Mouse (Mus musculus): ENCODE measurements around the gene Myoz1. TPM values are rescaled to one million over a fixed set of nuclear protein-coding genes. Genes with fewer than 3 reads are reported as not detected.

Myoz1 gene
- polyA plus RNA-seq, 1 experiment: 0.50 TPM

DNA sequence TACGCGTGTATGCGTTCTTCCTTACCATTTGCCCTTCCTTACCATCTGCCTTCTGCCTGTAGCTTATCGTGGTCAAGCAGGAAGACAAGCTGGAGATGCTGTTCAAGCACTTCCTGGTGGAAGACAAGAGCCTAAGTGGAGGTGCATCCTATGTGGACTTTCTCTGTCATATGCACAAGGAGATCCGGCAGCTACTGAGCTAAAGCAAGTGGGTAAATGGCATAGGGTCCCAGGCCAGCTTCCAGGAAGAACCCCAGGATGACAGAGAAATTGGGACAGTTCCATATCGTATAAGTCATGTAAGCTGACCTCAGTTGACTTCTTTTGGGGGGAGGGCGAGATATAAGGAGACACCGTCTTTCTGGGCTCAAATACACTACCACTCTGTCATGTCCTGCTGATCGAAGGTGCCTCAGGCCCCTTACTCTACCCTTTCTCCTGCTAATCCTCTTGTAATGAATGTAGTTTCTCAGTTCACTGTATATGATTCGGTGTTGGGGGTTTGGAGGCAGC, 37.3 kb upstream of the Myoz1 start:
- no peak overlapping the region for H3ac ChIP-seq (ENCODE audit: control insufficient read depth, insufficient read length, low read depth)
- TF ChIP-seq CTCF (IDR thresholded peaks at IDR 0.05; ENCODE audit: control insufficient read depth, insufficient read depth, insufficient read length) (no peak), MYOG (IDR thresholded peaks at IDR 0.05; ENCODE audit: control insufficient read depth, extremely low read depth, insufficient read length) (no peak), FOSL1 (IDR thresholded peaks at IDR 0.05; ENCODE audit: insufficient read depth, low read length, poor library complexity, severe bottlenecking) (no peak), CEBPB (IDR thresholded peaks at IDR 0.05; ENCODE audit: low read depth) (no peak), MAX (IDR thresholded peaks at IDR 0.05) (no peak), MYOD1 (IDR thresholded peaks at IDR 0.05; ENCODE audit: control insufficient read depth, insufficient read length, low read depth) (no peak)
- peaks cover 20% of the 10 kb centered on the region for H3K79me3 ChIP-seq (ENCODE audit: low read depth)
- H3K79me2 ChIP-seq (ENCODE audit: control insufficient read depth, insufficient read depth): peaks cover 31% of the 10 kb centered on the region
- H3K4me3 ChIP-seq (ENCODE audit: insufficient read depth, poor library complexity, severe bottlenecking): no peak overlapping the region
- H3K36me3 ChIP-seq (ENCODE audit: control insufficient read depth, insufficient read depth): peaks cover 63% of the 10 kb centered on the region
- no peaks in the 10 kb centered on the region for H3K27me3 ChIP-seq (ENCODE audit: control insufficient read depth, insufficient read depth, insufficient read length)

DNA sequence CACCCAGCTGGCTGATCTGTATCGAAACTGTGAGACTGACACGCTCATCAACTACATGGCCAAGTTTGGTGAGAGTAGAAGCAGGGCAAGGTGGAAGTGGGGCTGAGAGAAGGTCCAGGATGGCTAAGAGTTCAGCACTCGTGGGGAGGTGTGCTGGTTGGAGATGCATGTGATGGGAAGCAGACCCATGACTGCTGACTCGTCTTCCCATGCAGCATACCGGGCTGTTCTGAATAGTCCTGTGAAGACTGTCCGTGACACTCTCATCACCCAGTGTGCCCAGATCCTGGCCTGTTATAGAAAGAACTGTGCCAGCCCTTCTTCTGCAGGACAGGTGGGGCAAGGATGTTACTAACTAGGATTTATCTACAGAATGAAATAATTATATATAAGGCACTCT, 35.4 kb upstream of the Myoz1 start:
- H3K4me3 ChIP-seq (ENCODE audit: insufficient read depth, poor library complexity, severe bottlenecking): no peak overlapping the region
- peaks cover 82% of the 10 kb centered on the region for H3K36me3 ChIP-seq (ENCODE audit: control insufficient read depth, insufficient read depth)
- H3K79me2 ChIP-seq (ENCODE audit: control insufficient read depth, insufficient read depth): peaks cover 12% of the 10 kb centered on the region
- TF ChIP-seq CTCF (IDR thresholded peaks at IDR 0.05; ENCODE audit: control insufficient read depth, insufficient read depth, insufficient read length) (no peak), CEBPB (IDR thresholded peaks at IDR 0.05; ENCODE audit: low read depth) (no peak), FOSL1 (IDR thresholded peaks at IDR 0.05; ENCODE audit: insufficient read depth, low read length, poor library complexity, severe bottlenecking) (no peak), MAX (IDR thresholded peaks at IDR 0.05) (no peak), USF1 (IDR thresholded peaks at IDR 0.05; ENCODE audit: low read depth) (no peak), MYOG (IDR thresholded peaks at IDR 0.05; ENCODE audit: control insufficient read depth, extremely low read depth, insufficient read length) (no peak), MYOD1 (IDR thresholded peaks at IDR 0.05; ENCODE audit: control insufficient read depth, insufficient read length, low read depth) (no peak)
- H3ac ChIP-seq (ENCODE audit: control insufficient read depth, insufficient read length, low read depth): no peak overlapping the region
- no peaks in the 10 kb centered on the region for H3K27me3 ChIP-seq (ENCODE audit: control insufficient read depth, insufficient read depth, insufficient read length)
- H3K79me3 ChIP-seq (ENCODE audit: low read depth): peaks cover 11% of the 10 kb centered on the region

DNA sequence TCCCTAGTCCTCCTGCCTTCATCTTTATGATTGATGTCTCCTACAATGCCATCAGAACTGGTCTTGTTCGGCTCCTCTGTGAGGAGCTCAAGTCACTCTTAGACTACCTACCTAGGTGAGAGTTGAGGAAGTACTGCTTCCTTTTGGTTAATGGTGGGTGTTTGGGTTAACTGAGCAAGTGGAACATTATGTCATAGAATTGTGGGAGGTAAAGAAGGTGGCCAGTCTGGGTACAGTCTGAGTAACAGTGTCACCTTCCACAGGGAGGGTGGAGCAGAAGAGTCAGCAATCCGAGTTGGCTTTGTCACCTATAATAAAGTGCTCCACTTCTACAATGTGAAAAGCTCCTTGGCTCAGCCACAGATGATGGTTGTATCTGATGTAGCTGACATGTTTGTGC, 32.7 kb upstream of the Myoz1 start:
- no peaks in the 10 kb centered on the region for H3K79me3 ChIP-seq (ENCODE audit: low read depth)
- peaks cover 97% of the 10 kb centered on the region for H3K36me3 ChIP-seq (ENCODE audit: control insufficient read depth, insufficient read depth)
- H3K4me3 ChIP-seq (ENCODE audit: insufficient read depth, poor library complexity, severe bottlenecking): no peak overlapping the region
- TF ChIP-seq MYOD1 (IDR thresholded peaks at IDR 0.05; ENCODE audit: control insufficient read depth, insufficient read length, low read depth): no peak
- TF ChIP-seq CEBPB (IDR thresholded peaks at IDR 0.05; ENCODE audit: low read depth): no peak
- TF ChIP-seq CTCF (IDR thresholded peaks at IDR 0.05; ENCODE audit: control insufficient read depth, insufficient read depth, insufficient read length): no peak
- no peak for TF ChIP-seq MAX (IDR thresholded peaks at IDR 0.05)
- no peak for TF ChIP-seq USF1 (IDR thresholded peaks at IDR 0.05; ENCODE audit: low read depth)
- no peak for TF ChIP-seq MYOG (IDR thresholded peaks at IDR 0.05; ENCODE audit: control insufficient read depth, extremely low read depth, insufficient read length)
- TF ChIP-seq FOSL1 (IDR thresholded peaks at IDR 0.05; ENCODE audit: insufficient read depth, low read length, poor library complexity, severe bottlenecking): no peak
- H3K79me2 ChIP-seq (ENCODE audit: control insufficient read depth, insufficient read depth): no peaks in the 10 kb centered on the region
- H3ac ChIP-seq (ENCODE audit: control insufficient read depth, insufficient read length, low read depth): no peak overlapping the region
- H3K27me3 ChIP-seq (ENCODE audit: control insufficient read depth, insufficient read depth, insufficient read length): no peaks in the 10 kb centered on the region

DNA sequence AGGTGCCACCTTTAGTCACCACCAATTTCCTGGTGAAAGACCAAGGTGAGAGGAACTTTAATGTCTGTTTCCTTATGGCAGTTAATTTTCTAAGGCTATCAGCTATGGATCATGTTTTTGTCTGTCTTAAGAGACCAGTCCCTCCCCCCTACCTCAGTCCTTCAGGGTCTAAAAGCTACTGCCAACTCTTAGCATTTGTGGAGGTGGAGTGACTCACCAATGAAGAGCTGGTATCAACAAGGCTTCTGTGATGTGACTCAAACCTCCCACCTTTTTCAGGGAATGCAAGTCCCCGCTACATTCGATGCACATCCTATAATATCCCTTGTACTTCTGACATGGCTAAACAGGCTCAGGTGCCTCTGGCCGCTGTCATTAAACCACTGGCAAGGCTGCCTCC, 30.2 kb upstream of the Myoz1 start:
- H3K79me3 ChIP-seq (ENCODE audit: low read depth): no peaks in the 10 kb centered on the region
- no peaks in the 10 kb centered on the region for H3K79me2 ChIP-seq (ENCODE audit: control insufficient read depth, insufficient read depth)
- no peak overlapping the region for H3K4me3 ChIP-seq (ENCODE audit: insufficient read depth, poor library complexity, severe bottlenecking)
- H3K36me3 ChIP-seq (ENCODE audit: control insufficient read depth, insufficient read depth): peaks cover 98% of the 10 kb centered on the region
- no peak for TF ChIP-seq FOSL1 (IDR thresholded peaks at IDR 0.05; ENCODE audit: insufficient read depth, low read length, poor library complexity, severe bottlenecking)
- TF ChIP-seq MYOG (IDR thresholded peaks at IDR 0.05; ENCODE audit: control insufficient read depth, extremely low read depth, insufficient read length): no peak
- TF ChIP-seq CEBPB (IDR thresholded peaks at IDR 0.05; ENCODE audit: low read depth): no peak
- no peak overlapping the region for H3ac ChIP-seq (ENCODE audit: control insufficient read depth, insufficient read length, low read depth)
- H3K27me3 ChIP-seq (ENCODE audit: control insufficient read depth, insufficient read depth, insufficient read length): no peaks in the 10 kb centered on the region

DNA sequence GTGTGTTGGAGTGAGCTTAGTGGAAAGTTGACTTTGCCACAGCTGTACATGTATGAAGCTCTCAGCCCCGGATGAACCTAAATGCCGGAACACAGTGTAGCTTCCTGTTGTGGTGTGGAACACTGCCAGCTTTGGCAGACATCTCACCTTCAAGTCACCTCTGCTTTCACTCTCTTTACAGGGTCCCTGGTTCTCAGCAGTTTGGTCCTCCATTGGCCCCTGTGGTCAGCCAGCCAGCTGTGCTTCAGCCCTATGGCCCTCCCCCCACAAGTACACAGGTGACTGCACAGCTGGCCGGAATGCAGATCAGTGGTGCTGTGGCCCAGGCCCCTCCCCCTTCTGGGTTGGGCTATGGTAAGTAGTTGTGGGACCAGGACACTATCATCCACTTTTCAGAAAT, 26.2 kb upstream of the Myoz1 start:
- no peak overlapping the region for H3ac ChIP-seq (ENCODE audit: control insufficient read depth, insufficient read length, low read depth)
- peaks cover 20% of the 10 kb centered on the region for H3K79me3 ChIP-seq (ENCODE audit: low read depth)
- TF ChIP-seq CEBPB (IDR thresholded peaks at IDR 0.05; ENCODE audit: low read depth) (no peak), MYOG (IDR thresholded peaks at IDR 0.05; ENCODE audit: control insufficient read depth, extremely low read depth, insufficient read length) (no peak), MYOD1 (IDR thresholded peaks at IDR 0.05; ENCODE audit: control insufficient read depth, insufficient read length, low read depth) (no peak), FOSL1 (IDR thresholded peaks at IDR 0.05; ENCODE audit: insufficient read depth, low read length, poor library complexity, severe bottlenecking) (no peak), CTCF (IDR thresholded peaks at IDR 0.05; ENCODE audit: control insufficient read depth, insufficient read depth, insufficient read length) (no peak), USF1 (IDR thresholded peaks at IDR 0.05; ENCODE audit: low read depth) (no peak), MAX (IDR thresholded peaks at IDR 0.05) (no peak)
- peaks cover 99% of the 10 kb centered on the region for H3K36me3 ChIP-seq (ENCODE audit: control insufficient read depth, insufficient read depth)
- no peak overlapping the region for H3K4me3 ChIP-seq (ENCODE audit: insufficient read depth, poor library complexity, severe bottlenecking)
- H3K27me3 ChIP-seq (ENCODE audit: control insufficient read depth, insufficient read depth, insufficient read length): no peaks in the 10 kb centered on the region
- H3K79me2 ChIP-seq (ENCODE audit: control insufficient read depth, insufficient read depth): peaks cover 34% of the 10 kb centered on the region

DNA sequence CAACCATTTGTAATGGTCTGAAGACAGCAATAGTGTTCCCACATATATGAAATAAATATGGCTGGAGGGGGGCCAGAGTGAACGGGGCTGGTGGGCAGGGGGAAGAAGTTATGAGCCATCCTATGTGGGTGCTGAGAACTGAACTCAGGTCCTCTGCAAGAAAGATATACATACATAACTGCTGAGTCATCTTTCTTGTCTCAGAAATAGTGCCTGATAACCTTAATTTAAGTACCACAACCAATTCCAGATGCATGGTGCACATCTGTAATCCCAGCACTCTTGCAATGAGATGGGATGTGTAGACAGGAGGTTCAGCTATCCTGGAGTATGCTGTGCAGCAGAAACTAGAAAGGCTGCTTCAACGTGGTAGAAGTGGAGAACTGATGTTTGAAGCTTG, 25.4 kb upstream of the Myoz1 start:
- H3ac ChIP-seq (ENCODE audit: control insufficient read depth, insufficient read length, low read depth): no peak overlapping the region
- no peak for TF ChIP-seq MYOD1 (IDR thresholded peaks at IDR 0.05; ENCODE audit: control insufficient read depth, insufficient read length, low read depth)
- no peak for TF ChIP-seq MYOG (IDR thresholded peaks at IDR 0.05; ENCODE audit: control insufficient read depth, extremely low read depth, insufficient read length)
- TF ChIP-seq CEBPB (IDR thresholded peaks at IDR 0.05; ENCODE audit: low read depth): no peak
- no peak for TF ChIP-seq FOSL1 (IDR thresholded peaks at IDR 0.05; ENCODE audit: insufficient read depth, low read length, poor library complexity, severe bottlenecking)
- no peak for TF ChIP-seq USF1 (IDR thresholded peaks at IDR 0.05; ENCODE audit: low read depth)
- TF ChIP-seq CTCF (IDR thresholded peaks at IDR 0.05; ENCODE audit: control insufficient read depth, insufficient read depth, insufficient read length): no peak
- no peak for TF ChIP-seq MAX (IDR thresholded peaks at IDR 0.05)
- H3K36me3 ChIP-seq (ENCODE audit: control insufficient read depth, insufficient read depth): peaks cover 99% of the 10 kb centered on the region
- peaks cover 24% of the 10 kb centered on the region for H3K79me3 ChIP-seq (ENCODE audit: low read depth)
- no peaks in the 10 kb centered on the region for H3K27me3 ChIP-seq (ENCODE audit: control insufficient read depth, insufficient read depth, insufficient read length)
- H3K79me2 ChIP-seq (ENCODE audit: control insufficient read depth, insufficient read depth): peaks cover 42% of the 10 kb centered on the region
- no peak overlapping the region for H3K4me3 ChIP-seq (ENCODE audit: insufficient read depth, poor library complexity, severe bottlenecking)

All from C2C12 (cell line).